Mouse (Mus musculus): Measurements from ENCODE around the gene Mpv17l.

DNA sequence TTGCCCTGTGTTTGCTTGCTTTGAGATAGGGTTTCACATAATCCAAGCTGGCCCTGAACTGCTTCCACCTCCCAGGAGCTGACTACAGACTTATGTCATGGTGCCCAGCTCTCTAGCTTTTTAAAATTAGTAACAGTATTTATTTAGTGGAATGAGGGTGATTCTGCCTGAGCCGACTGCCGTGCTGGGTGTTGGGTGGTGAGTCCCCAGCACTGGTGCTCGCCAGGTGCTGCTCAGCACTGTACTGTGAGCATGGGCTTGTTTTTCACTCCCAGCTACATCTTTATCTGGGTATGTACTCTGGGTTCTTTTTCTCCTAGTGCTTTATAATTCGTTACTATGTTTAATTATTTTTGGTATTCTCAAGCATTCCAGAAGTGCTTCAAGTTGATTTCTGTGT, 42.2 kb downstream of the Mpv17l start:
- no peak for TF ChIP-seq REST (IDR thresholded peaks at IDR 0.05; ENCODE audit: insufficient read depth, insufficient read length)
- TF ChIP-seq POLR2A (IDR thresholded peaks at IDR 0.05; ENCODE audit: insufficient read length, low read depth) = no peak
- no peak for TF ChIP-seq POLR2AphosphoS2 (IDR thresholded peaks at IDR 0.05; ENCODE audit: insufficient read length, low read depth)
- TF ChIP-seq TCF3 (IDR thresholded peaks at IDR 0.05; ENCODE audit: insufficient read length, low read depth) = no peak
- no peak for TF ChIP-seq USF1 (IDR thresholded peaks at IDR 0.05; ENCODE audit: low read depth)

Data from myocyte (in vitro differentiated cells).